Mouse (Mus musculus) cerebellum, adult 11 months (tissue): Measurements from ENCODE around the gene Trpv3.
"Not testable (repeated sequence)": the region's sequence is repeated elsewhere in the genome, so short reads cannot be mapped to it uniquely, and the experiment has no call there.

Experiments
- DNase-seq: peaks from one replicate; pipeline ENCODE4 v3.0.0; 2022

Trpv3 gene

GRCm38 (mm10) chr11:73289621-73290020, 22.4 kb downstream of the Trpv3 start:
- no peak for DNase-seq

- DNase-seq: no peak
Measured at GRCm38 (mm10) chr11:73303123-73303522, 35.9 kb downstream of the Trpv3 start.

- DNase-seq: no peak
Measured at GRCm38 (mm10) chr11:73315961-73316360, 48.8 kb downstream of the Trpv3 start.

GRCm38 (mm10) chr11:73318581-73318980, 51.4 kb downstream of the Trpv3 start:
- DNase-seq: not testable (repeated sequence)

GRCm38 (mm10) chr11:73321064-73321463, 53.9 kb downstream of the Trpv3 start:
- DNase-seq: not testable (repeated sequence)

- no peak for DNase-seq
Measured at GRCm38 (mm10) chr11:73323906-73324830, 57.0 kb downstream of the Trpv3 start.

GRCm38 (mm10) chr11:73326485-73326886, 59.3 kb downstream of the Trpv3 start:
- no peak for DNase-seq

GRCm38 (mm10) chr11:73327361-73327760, 60.2 kb downstream of the Trpv3 start:
- DNase-seq: no peak

GRCm38 (mm10) chr11:73329442-73329841, 62.3 kb downstream of the Trpv3 start, which contains the start of the genes Aspa, Gm49340 and Spata22:
Aspa (minus strand) TSS chr11:73329596.
Gm49340 (plus strand) TSS chr11:73329741.
Spata22 (plus strand) TSS chr11:73329741.
- DNase-seq: no peak

GRCm38 (mm10) chr11:73333357-73333756, 66.2 kb downstream of the Trpv3 start:
- no peak for DNase-seq

GRCm38 (mm10) chr11:73336919-73337318, 69.7 kb downstream of the Trpv3 start:
- DNase-seq: no peak
